Mouse (Mus musculus) C2C12 (cell line): Measurements from ENCODE around the gene Naaladl2.

ENCODE experiments used
- CEBPB ChIP-seq: IDR thresholded peaks from one replicate; pipeline ENCODE4 v1.6.1; 2011; ENCODE audit warnings: low read depth, mild to moderate bottlenecking, control low read depth, moderate library complexity
- CTCF ChIP-seq: IDR thresholded peaks from one replicate; pipeline ENCODE4 v1.5.1; 2011; ENCODE audit not compliant: control insufficient read depth, insufficient read depth, insufficient read length
- MAX ChIP-seq: IDR thresholded peaks from one replicate; pipeline ENCODE4 v1.6.1; 2011; ENCODE audit warnings: mild to moderate bottlenecking, control low read depth
- MYOG ChIP-seq: IDR thresholded peaks from one replicate; pipeline ENCODE4 v1.6.1; 2011; ENCODE audit not compliant: control insufficient read depth, insufficient read length; ENCODE audit errors: extremely low read depth
- USF1 ChIP-seq: IDR thresholded peaks from one replicate; pipeline ENCODE4 v1.6.1; 2011; ENCODE audit warnings: low read depth, mild to moderate bottlenecking, control low read depth, moderate library complexity

DNA sequence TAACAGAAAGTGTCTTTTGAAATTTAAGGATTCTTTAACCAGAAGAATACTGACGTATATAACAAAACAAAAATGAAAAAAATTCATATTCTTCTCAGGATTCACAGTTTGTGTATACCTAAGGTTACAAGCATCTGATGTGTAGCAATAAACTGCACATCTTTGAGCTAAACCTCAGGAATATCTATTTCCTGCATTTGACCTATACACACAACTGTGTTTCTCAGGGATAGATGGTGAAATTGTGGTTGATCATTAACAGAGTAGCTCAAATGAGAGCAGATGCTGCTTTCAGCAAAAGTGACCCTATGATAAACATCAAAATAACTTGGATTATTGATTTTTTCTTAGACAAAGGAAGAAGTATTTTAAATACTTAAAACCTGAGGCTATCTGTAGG lies 1037.7 kb downstream of the Naaladl2 start:
- TF ChIP-seq CTCF (no peak), USF1 (no peak), MAX (no peak), MYOG (no peak), CEBPB (no peak)
